Mouse (Mus musculus) kidney, postnatal 0 days (tissue): ENCODE measurements around the gene Atp12a. TPM values are rescaled to one million over a fixed set of nuclear protein-coding genes. Genes with fewer than 3 reads are reported as not detected.

ENCODE experiments used
- ATAC-seq: fragments of 200-750 bp; cut with Nextera tagmentation; replicated peaks from 2 replicates; pipeline ENCODE4 v1.8.0; 2017; ENCODE audit warnings: low read depth, moderate number of reproducible peaks, moderate TSS enrichment, moderate library complexity; ENCODE audit not compliant: low FRiP score
- DNase-seq: peaks from one replicate; pipeline ENCODE4 v3.0.0-alpha.2; 2016; ENCODE audit warnings: low spot score
- H3K27ac ChIP-seq: fragments of 300-500 bp; sonication (generic); 2 replicates; pipeline ENCODE4 v1.5.1; 2014; ENCODE audit warnings: mild to moderate bottlenecking
- H3K27me3 ChIP-seq: fragments of 300-500 bp; sonication (generic); 2 replicates; pipeline ENCODE4 v1.6.1; 2014; ENCODE audit warnings: low read length, mixed read lengths; ENCODE audit not compliant: insufficient read depth
- H3K36me3 ChIP-seq: fragments of 300-500 bp; sonication (generic); 2 replicates; pipeline ENCODE4 v1.6.1; 2014; ENCODE audit warnings: low read length, mixed read lengths; ENCODE audit not compliant: insufficient read depth
- H3K4me1 ChIP-seq: fragments of 300-500 bp; sonication (generic); replicated peaks from 2 replicates; pipeline ENCODE4 v1.6.1; 2014; ENCODE audit warnings: antibody characterized with exemption, low read length, mixed read lengths; ENCODE audit not compliant: insufficient read depth
- H3K4me2 ChIP-seq: fragments of 300-500 bp; sonication (generic); 2 replicates; pipeline ENCODE4 v1.6.1; 2014; ENCODE audit warnings: mild to moderate bottlenecking, low read length, moderate library complexity, mixed read lengths
- H3K4me3 ChIP-seq: fragments of 300-500 bp; sonication (generic); replicated peaks from 2 replicates; pipeline ENCODE4 v1.5.1; 2014; ENCODE audit warnings: low read depth, low read length
- H3K9ac ChIP-seq: fragments of 300-500 bp; sonication (generic); 2 replicates; pipeline ENCODE4 v1.6.1; 2014; ENCODE audit warnings: low read depth, low read length
- H3K9me3 ChIP-seq: fragments of 300-500 bp; sonication (generic); replicated peaks from 2 replicates; pipeline ENCODE4 v1.6.1; 2016; ENCODE audit warnings: low read length, inconsistent platforms, mixed read lengths
- CTCF ChIP-seq: IDR thresholded peaks from 2 replicates; pipeline ENCODE4 v1.5.1; 2016; ENCODE audit warnings: antibody characterized with exemption, low read depth, mild to moderate bottlenecking, moderate library complexity
- WGBS: fragments of 180-500 bp; shearing (Covaris S2); extraction: QIAGEN DNeasy Blood & Tissue Kit; methylation state at CpG from one replicate; pipeline ENCODE4 v1.1.7; 2014; 5-methylcytosine and 5-hydroxymethylcytosine counted together
- polyA plus RNA-seq: library from polyadenylated mRNA; unstranded; fragments of >200 nt; fragmentation: Nextera tagmentation; extraction: Ambion mirVana; gene quantifications from 2 replicates; pipeline ENCODE4 v1.2.1, GENCODE M21; 2015

Gene Atp12a
- polyA plus RNA-seq, 1 experiment from 2014 or later = 19.9 TPM

- Histone ChIP-seq H3K9ac (no peak overlapping the region), H3K27me3 (no peaks in the 10 kb centered on the region), H3K4me3 (no peak overlapping the region), H3K4me1 (no peaks in the 10 kb centered on the region), H3K36me3 (no peaks in the 10 kb centered on the region), H3K4me2 (no peak overlapping the region), H3K9me3 (no peaks in the 10 kb centered on the region), H3K27ac (no peak overlapping the region)
- ATAC-seq (no peak), DNase-seq (peak; percentile 73)
- TF ChIP-seq CTCF = peak; percentile 95
These were observed 33.1 kb downstream of the Atp12a start for GRCm38 (mm10) chr14:56398001-56398400.

DNA sequence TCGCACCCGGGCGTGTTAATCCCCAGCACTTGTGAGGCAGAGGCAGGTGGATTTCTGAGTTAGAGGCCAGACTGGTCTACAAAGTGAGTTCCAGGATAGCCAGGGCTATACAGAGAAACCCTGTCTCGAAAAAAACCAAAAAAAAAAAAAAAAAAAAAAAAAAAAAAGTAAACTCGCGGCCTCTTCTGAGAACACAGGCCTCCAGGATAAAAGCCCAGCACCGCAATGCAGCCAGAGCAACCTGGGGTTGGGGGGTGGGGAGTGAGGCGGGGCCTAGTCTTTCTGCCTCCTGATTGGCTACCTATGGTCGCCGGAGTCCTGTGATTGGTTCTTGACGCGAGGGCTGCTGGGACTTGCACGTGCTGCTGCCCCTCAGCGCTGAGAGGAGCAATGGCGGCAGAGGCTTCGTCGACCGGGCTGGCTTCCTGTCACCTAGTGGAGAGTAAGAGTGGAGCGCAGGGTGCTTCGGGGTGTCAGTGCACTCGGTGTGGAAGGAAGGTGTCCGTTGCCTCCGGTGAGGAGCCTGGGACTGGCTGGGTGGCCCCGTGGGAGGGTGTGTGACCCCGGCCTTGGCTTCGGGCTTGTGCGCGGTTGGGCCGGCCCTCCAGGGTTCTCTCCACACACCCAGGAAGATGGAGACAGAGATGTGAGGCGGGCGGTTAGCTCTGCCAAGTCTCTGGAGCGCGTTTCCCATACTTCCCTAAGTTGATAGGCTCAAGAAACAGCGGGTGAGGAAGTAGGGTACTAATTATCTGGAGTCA, 37.6 kb downstream of the Atp12a start, which contains the start of gene Rnf17:
Rnf17 (plus strand) TSS at position 271 of the 761 bp plus-strand sequence.
- H3K4me3 ChIP-seq = no peak within 1 kb of the TSS
- H3K9me3 ChIP-seq = no peaks in the 10 kb centered on the region
- TF ChIP-seq CTCF = no peak
- no peak within 1 kb of the TSS for H3K9ac ChIP-seq
- ATAC-seq (no peak), DNase-seq (no peak)
- WGBS = 80% methylated on average over 34 of the region's 34 CpGs
- no peaks in the 10 kb centered on the region for H3K4me1 ChIP-seq
- H3K4me2 ChIP-seq = no peak within 1 kb of the TSS
- no peaks in the 10 kb centered on the region for H3K36me3 ChIP-seq
- H3K27me3 ChIP-seq = no peaks in the 10 kb centered on the region
- H3K27ac ChIP-seq = no peak within 1 kb of the TSS

GRCm38 (mm10) chr14:56403072-56403375, 38.2 kb downstream of the Atp12a start:
- Histone ChIP-seq H3K9me3 (no peaks in the 10 kb centered on the region), H3K27me3 (no peaks in the 10 kb centered on the region), H3K27ac (no peak overlapping the region), H3K4me2 (no peak overlapping the region), H3K36me3 (no peaks in the 10 kb centered on the region), H3K9ac (no peak overlapping the region), H3K4me1 (no peaks in the 10 kb centered on the region), H3K4me3 (no peak overlapping the region)
- TF ChIP-seq CTCF = no peak
- WGBS = 91% methylated on average over 2 of the region's 2 CpGs
- DNase-seq (no peak), ATAC-seq (no peak)

Other genes starting within 250 kb of the Atp12a start
- gene Gzme, start 244.4 kb upstream of the Atp12a start, polyA plus RNA-seq = not detected in 2 replicates
- gene Gzmd, start 232.5 kb upstream of the Atp12a start, polyA plus RNA-seq = not detected in 2 replicates
- not detected in 2 replicates for gene Gzmg, start 205.5 kb upstream of the Atp12a start, polyA plus RNA-seq
- not detected in 2 replicates for gene Gzmn, start 190.5 kb upstream of the Atp12a start, polyA plus RNA-seq
- gene Gzmf, start 153.7 kb upstream of the Atp12a start, polyA plus RNA-seq = not detected in 2 replicates
- not detected in 2 replicates for gene Gzmc, start 130.4 kb upstream of the Atp12a start, polyA plus RNA-seq
- gene Gzmb, start 102.8 kb upstream of the Atp12a start, polyA plus RNA-seq = 0.09 TPM in 1 of 2 replicates, not detected in the other
- 0.51 and 1.3 TPM in 2 replicates for gene Rnf17, start 37.5 kb downstream of the Atp12a start, polyA plus RNA-seq
- 6.9 and 7.2 TPM in 2 replicates for gene Cenpj, start 210.4 kb downstream of the Atp12a start, polyA plus RNA-seq
- gene Parp4, start 210.6 kb downstream of the Atp12a start, polyA plus RNA-seq = 8.2 TPM in 2 replicates